Mouse (Mus musculus) liver, postnatal 0 days (tissue): ENCODE results near the gene Myrip. TPM values are rescaled to one million over a fixed set of nuclear protein-coding genes. Genes with fewer than 3 reads are reported as not detected.

Experiments used
- ATAC-seq: fragments of 200-750 bp; cut with Nextera tagmentation; 2 replicates; pipeline ENCODE4 v1.8.0; 2017; ENCODE audit warnings: mild to moderate bottlenecking, moderate library complexity
- DNase-seq: peaks from one replicate; pipeline ENCODE4 v3.0.0-alpha.2; 2016
- H3K27ac ChIP-seq: fragments of 300-500 bp; sonication (generic); 2 replicates; pipeline ENCODE4 v1.5.1; 2014; ENCODE audit warnings: antibody characterized with exemption, moderate library complexity, mild to moderate bottlenecking, low read depth
- H3K27me3 ChIP-seq: fragments of 300-500 bp; sonication (generic); 2 replicates; pipeline ENCODE4 v1.6.1; 2014; ENCODE audit warnings: low read length, control low read depth, mixed read lengths; ENCODE audit not compliant: insufficient read depth
- H3K36me3 ChIP-seq: fragments of 300-500 bp; sonication (generic); replicated peaks from 2 replicates; pipeline ENCODE4 v1.6.1; 2014; ENCODE audit warnings: mild to moderate bottlenecking, control low read depth, low read length, moderate library complexity, mixed read lengths; ENCODE audit not compliant: insufficient read depth
- H3K4me1 ChIP-seq: fragments of 300-500 bp; sonication (generic); 2 replicates; pipeline ENCODE4 v1.6.1; 2014; ENCODE audit warnings: antibody characterized with exemption, mild to moderate bottlenecking, control low read depth; ENCODE audit not compliant: insufficient read depth
- H3K4me2 ChIP-seq: fragments of 300-500 bp; sonication (generic); 2 replicates; pipeline ENCODE4 v1.6.1; 2014; ENCODE audit warnings: low read depth, mild to moderate bottlenecking, low read length, moderate library complexity, mixed read lengths
- H3K4me3 ChIP-seq: fragments of 300-500 bp; sonication (generic); 2 replicates; pipeline ENCODE4 v1.5.1; 2014; ENCODE audit warnings: low read depth, low read length
- H3K9ac ChIP-seq: fragments of 300-500 bp; sonication (generic); replicated peaks from 2 replicates; pipeline ENCODE4 v1.6.1; 2014; ENCODE audit warnings: mild to moderate bottlenecking, moderate library complexity
- H3K9me3 ChIP-seq: fragments of 300-500 bp; sonication (generic); 2 replicates; pipeline ENCODE4 v1.6.1; 2016; ENCODE audit warnings: mild to moderate bottlenecking, control low read depth, low read length, mixed read lengths
- CTCF ChIP-seq: sonication (generic); IDR thresholded peaks from 2 replicates; pipeline ENCODE4 v1.5.1; 2016; ENCODE audit warnings: antibody characterized with exemption, low read depth
- EP300 ChIP-seq: IDR thresholded peaks from 2 replicates; pipeline ENCODE4 v1.6.1; 2016; ENCODE audit warnings: antibody characterized with exemption, low read depth, mild to moderate bottlenecking
- WGBS: fragments of 180-500 bp; shearing (Covaris S2); extraction: QIAGEN DNeasy Blood & Tissue Kit; methylation state at CpG from one replicate; pipeline ENCODE4 v1.1.7; 2014; ENCODE audit not compliant: insufficient replicate concordance; 5-methylcytosine and 5-hydroxymethylcytosine counted together
- polyA plus RNA-seq: library from polyadenylated mRNA; unstranded; fragments of >200 nt; fragmentation: Nextera tagmentation; extraction: Ambion mirVana; gene quantifications from 2 replicates; pipeline ENCODE4 v1.2.1, GENCODE M21; 2015

Gene Myrip
- polyA plus RNA-seq, 1 experiment from 2014 or later, result 0.09 TPM

DNA sequence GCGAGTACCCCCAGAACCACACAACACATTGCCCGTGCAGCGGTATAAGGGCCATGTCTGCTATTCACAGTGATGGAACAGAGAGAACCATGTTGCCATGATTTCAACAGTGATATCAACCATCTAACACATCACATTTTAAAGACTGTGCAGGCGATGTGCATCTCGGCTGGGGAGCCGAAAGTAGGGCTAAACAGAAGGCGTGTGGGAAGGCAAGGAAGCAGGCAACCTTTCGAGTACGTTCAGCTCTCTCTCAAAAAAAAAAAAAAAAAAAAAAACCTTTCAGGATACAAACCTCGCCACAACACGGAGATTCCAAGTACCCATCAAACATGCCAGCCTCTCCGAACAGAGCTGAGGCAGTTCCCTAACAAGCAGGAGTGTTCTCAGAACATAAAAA lies 17.8 kb upstream of the Myrip start:
- no peaks in the 10 kb centered on the region for H3K36me3 ChIP-seq
- no peak overlapping the region for H3K27ac ChIP-seq
- H3K4me1 ChIP-seq, result no peaks in the 10 kb centered on the region
- H3K9ac ChIP-seq, result no peak overlapping the region
- no peaks in the 10 kb centered on the region for H3K27me3 ChIP-seq
- 80% methylated on average over 12 of the region's 12 CpGs for WGBS
- DNase-seq (no peak), ATAC-seq (no peak)
- no peak overlapping the region for H3K4me2 ChIP-seq
- H3K4me3 ChIP-seq, result no peak overlapping the region
- TF ChIP-seq CTCF, result no peak
- TF ChIP-seq EP300, result no peak
- H3K9me3 ChIP-seq, result no peaks in the 10 kb centered on the region

DNA sequence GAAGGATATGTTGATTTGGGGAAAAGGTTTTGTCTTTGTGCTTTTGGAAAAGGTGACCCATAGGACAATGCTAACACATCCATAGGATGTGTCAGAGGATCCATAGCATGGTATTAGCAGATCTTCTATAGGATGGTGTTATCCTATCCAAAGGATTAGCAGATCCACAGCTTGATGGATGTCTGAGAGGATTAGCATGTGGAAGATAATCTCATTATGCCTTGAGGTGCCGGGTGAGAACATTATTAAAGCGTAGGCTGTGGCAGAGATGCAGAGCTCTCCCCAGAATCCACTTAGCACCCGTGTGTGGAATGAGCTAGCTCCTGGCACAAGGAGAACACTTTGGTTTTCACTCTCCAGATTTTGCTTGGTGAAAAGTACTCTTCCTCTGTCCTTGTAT lies 13.3 kb upstream of the Myrip start:
- Histone ChIP-seq H3K27ac (no peak overlapping the region), H3K4me3 (no peak overlapping the region), H3K4me1 (no peaks in the 10 kb centered on the region), H3K27me3 (no peaks in the 10 kb centered on the region), H3K4me2 (no peak overlapping the region), H3K9ac (no peak overlapping the region), H3K36me3 (no peaks in the 10 kb centered on the region), H3K9me3 (no peaks in the 10 kb centered on the region)
- TF ChIP-seq EP300 (no peak), CTCF (no peak)
- no peak for ATAC-seq
- WGBS, result 48% methylated on average over 3 of the region's 3 CpGs
- no peak for DNase-seq

DNA sequence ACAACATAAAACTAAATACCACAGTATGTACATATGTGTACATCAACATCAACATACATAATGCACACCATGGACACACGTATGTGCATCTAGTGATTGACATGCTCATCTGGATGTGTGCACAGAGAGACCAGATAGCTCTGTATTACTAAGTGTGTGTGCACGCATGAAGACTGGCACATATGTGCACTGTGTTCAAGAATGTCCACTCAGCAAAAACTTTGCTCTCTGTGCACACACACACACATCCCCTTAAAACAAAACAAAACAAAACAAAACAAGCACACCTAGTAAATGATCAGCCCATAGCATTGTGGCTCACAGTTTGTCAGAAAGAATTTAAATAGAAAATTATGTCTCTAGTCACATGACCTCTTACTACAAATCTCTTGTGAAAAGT lies 10.9 kb upstream of the Myrip start:
- ATAC-seq, result no peak
- no peaks in the 10 kb centered on the region for H3K36me3 ChIP-seq
- no peak overlapping the region for H3K27ac ChIP-seq
- H3K9ac ChIP-seq, result no peak overlapping the region
- no peak overlapping the region for H3K4me2 ChIP-seq
- WGBS, result 82% methylated on average over 2 of the region's 2 CpGs
- H3K27me3 ChIP-seq, result no peaks in the 10 kb centered on the region
- H3K4me3 ChIP-seq, result no peak overlapping the region
- H3K9me3 ChIP-seq, result no peaks in the 10 kb centered on the region
- DNase-seq, result no peak
- no peaks in the 10 kb centered on the region for H3K4me1 ChIP-seq
- TF ChIP-seq CTCF (no peak), EP300 (no peak)

DNA sequence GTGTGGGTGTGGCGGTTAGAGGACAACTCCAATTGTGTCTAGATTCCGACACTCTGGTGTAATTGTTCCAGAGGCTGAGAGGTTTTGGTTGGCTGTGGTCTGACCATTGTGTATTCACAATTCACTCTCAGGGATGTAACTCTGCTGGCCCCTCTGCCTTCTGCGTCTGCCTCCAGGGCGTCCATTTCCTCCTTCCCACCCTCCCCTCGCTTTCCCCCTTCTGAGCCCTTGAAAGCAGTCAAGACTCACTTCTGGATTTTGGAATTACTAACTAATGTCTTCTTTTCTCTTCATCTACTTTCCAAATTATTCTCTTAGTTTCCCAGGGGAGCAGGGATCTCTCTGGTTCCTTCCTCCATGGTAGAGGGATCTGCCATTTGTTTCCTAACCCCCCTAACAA lies 8.8 kb upstream of the Myrip start:
- Histone ChIP-seq H3K4me2 (no peak overlapping the region), H3K4me1 (no peaks in the 10 kb centered on the region), H3K36me3 (no peaks in the 10 kb centered on the region), H3K9ac (no peak overlapping the region), H3K27me3 (no peaks in the 10 kb centered on the region), H3K27ac (no peak overlapping the region), H3K9me3 (no peaks in the 10 kb centered on the region), H3K4me3 (no peak overlapping the region)
- 44% methylated on average over 5 of the region's 5 CpGs for WGBS
- ATAC-seq (no peak), DNase-seq (no peak)
- no peak for TF ChIP-seq CTCF
- no peak for TF ChIP-seq EP300

DNA sequence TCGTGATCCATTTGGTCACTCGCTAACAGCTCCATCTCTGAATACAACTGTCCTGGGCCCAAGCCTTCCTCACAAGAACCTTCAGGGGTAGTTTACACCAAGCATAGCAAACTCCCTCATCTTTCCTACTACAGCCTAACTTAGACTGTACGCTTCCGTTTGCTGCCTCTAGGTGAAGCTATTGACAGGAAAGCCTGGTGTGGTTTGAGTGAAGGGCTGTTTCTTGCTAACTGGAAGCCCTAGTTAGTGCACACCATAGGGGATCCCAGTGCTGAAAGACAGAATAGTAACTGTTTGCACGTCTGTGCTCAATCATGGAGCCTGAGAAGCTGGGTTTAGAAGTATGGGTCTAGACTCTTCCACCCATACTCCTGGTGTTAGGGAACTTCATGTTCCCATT lies 5.8 kb upstream of the Myrip start:
- 69% methylated on average over 5 of the region's 5 CpGs for WGBS
- Histone ChIP-seq H3K4me2 (no peak overlapping the region), H3K9me3 (no peaks in the 10 kb centered on the region), H3K27me3 (no peaks in the 10 kb centered on the region), H3K27ac (no peak overlapping the region), H3K4me3 (no peak overlapping the region), H3K4me1 (no peaks in the 10 kb centered on the region), H3K36me3 (no peaks in the 10 kb centered on the region), H3K9ac (no peak overlapping the region)
- TF ChIP-seq CTCF, result no peak
- no peak for TF ChIP-seq EP300
- ATAC-seq (no peak), DNase-seq (no peak)

DNA sequence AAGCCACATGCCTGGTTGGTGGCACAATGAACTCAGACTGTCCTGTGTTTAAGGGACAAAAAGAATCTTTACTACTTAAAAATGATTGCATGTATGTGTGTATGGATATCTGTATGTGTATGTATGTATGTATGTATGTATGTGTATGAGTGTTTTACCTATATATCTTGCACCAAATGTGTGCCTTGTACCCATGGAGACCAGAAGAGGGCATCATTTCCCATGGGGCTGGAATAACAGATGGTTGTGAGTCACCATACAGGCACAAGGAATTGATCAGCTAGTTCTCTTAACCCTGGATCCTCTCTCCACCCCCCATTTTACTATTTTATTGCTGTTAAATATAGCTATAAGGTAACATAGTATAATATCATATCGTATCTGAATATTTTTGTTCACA lies 4.4 kb upstream of the Myrip start:
- ATAC-seq, result no peak
- no peak for DNase-seq

DNA sequence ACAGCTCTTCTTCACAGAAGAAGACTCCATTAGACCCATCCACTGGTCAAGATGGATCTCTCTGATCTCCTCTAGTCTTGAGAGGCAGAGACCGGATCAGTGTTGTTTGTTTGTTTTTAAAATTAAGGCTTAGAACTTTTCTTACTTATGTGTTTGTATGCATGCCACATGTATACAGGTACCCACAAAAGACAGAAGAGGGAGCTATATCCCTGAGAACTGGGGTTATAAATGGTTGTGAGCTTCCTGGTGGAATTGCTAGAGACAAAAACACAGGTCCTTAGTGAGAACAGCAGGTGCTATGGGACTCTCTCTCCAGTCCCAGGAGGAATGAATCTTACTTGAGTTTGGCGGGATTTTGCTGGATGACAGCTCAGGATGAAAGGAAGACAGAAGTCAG lies 1.9 kb upstream of the Myrip start:
- Histone ChIP-seq H3K9me3 (peaks cover 3% of the 10 kb centered on the region), H3K27ac (no peak overlapping the region), H3K4me2 (no peak overlapping the region), H3K4me1 (0 out of 2 replicates have a peak, but pooled peaks cover 5% of the 10 kb centered on the region), H3K27me3 (peaks cover 19% of the 10 kb centered on the region), H3K36me3 (no peaks in the 10 kb centered on the region), H3K9ac (no peak overlapping the region), H3K4me3 (no peak overlapping the region)
- no peak for DNase-seq
- 60% methylated on average over 2 of the region's 2 CpGs for WGBS
- ATAC-seq, result no peak
- TF ChIP-seq EP300 (no peak), CTCF (no peak)

More for the DNA sequence above, 4.4 kb upstream of the Myrip start:
- Histone ChIP-seq H3K9me3 (no peaks in the 10 kb centered on the region; the same call in 1 of the 2 replicates), H3K4me3 (no peak overlapping the region), H3K36me3 (no peaks in the 10 kb centered on the region), H3K9ac (no peak overlapping the region), H3K4me2 (no peak overlapping the region), H3K4me1 (no peaks in the 10 kb centered on the region), H3K27ac (no peak overlapping the region), H3K27me3 (no peaks in the 10 kb centered on the region)
- WGBS, result 85% methylated on average over 1 of the region's 1 CpGs
- TF ChIP-seq CTCF (peak; percentile 39), EP300 (no peak)
